Mouse (Mus musculus) heart, embryonic 13.5 days (tissue): Measurements from ENCODE around the gene Efna5. TPM values are rescaled to one million over a fixed set of nuclear protein-coding genes. Genes with fewer than 3 reads are reported as not detected.
A peak's percentile ranks its signal among the peaks of the same experiment; 100 is the strongest.

Source experiments
- ATAC-seq: fragments of 200-750 bp; cut with Nextera tagmentation; 2 replicates; pipeline ENCODE4 v1.8.0; 2017; ENCODE audit warnings: moderate TSS enrichment; ENCODE audit not compliant: insufficient number of reproducible peaks, low FRiP score, low TSS enrichment; ENCODE audit errors: extremely low read depth
- H3K27ac ChIP-seq: fragments of 300-500 bp; sonication (generic); replicated peaks from 2 replicates; pipeline ENCODE4 v1.5.1; 2015; ENCODE audit warnings: moderate library complexity, mild to moderate bottlenecking, inconsistent platforms
- H3K27me3 ChIP-seq: fragments of 300-500 bp; sonication (generic); replicated peaks from 2 replicates; pipeline ENCODE4 v1.6.1; 2015; ENCODE audit warnings: mild to moderate bottlenecking, inconsistent platforms
- H3K36me3 ChIP-seq: fragments of 300-500 bp; sonication (generic); 2 replicates; pipeline ENCODE4 v1.6.1; 2015; ENCODE audit warnings: mild to moderate bottlenecking, inconsistent platforms
- H3K4me1 ChIP-seq: fragments of 300-500 bp; sonication (generic); 2 replicates; pipeline ENCODE4 v1.6.1; 2015; ENCODE audit warnings: inconsistent platforms
- H3K4me2 ChIP-seq: fragments of 300-500 bp; sonication (generic); 2 replicates; pipeline ENCODE4 v1.6.1; 2015; ENCODE audit warnings: inconsistent platforms, mild to moderate bottlenecking, moderate library complexity
- H3K4me3 ChIP-seq: fragments of 300-500 bp; sonication (generic); 2 replicates; pipeline ENCODE4 v1.5.1; 2015; ENCODE audit warnings: moderate library complexity, mild to moderate bottlenecking, inconsistent platforms
- H3K9ac ChIP-seq: fragments of 300-500 bp; sonication (generic); 2 replicates; pipeline ENCODE4 v1.6.1; 2015; ENCODE audit warnings: inconsistent platforms, mild to moderate bottlenecking, moderate library complexity
- H3K9me3 ChIP-seq: fragments of 300-500 bp; sonication (generic); 2 replicates; pipeline ENCODE4 v1.6.1; 2016; ENCODE audit warnings: inconsistent platforms
- WGBS: fragments of 180-500 bp; shearing (Covaris S2); methylation state at CpG from one replicate; pipeline ENCODE4 v1.1.7; 2015; ENCODE audit warnings: mixed read lengths; 5-methylcytosine and 5-hydroxymethylcytosine counted together
- polyA plus RNA-seq: library from polyadenylated mRNA; unstranded; fragments of >200 nt; fragmentation: Nextera tagmentation; extraction: Ambion mirVana; gene quantifications from 2 replicates; pipeline ENCODE4 v1.2.1, GENCODE M21; 2015

The Efna5 gene
- polyA plus RNA-seq, 1 experiment from 2014 or later = 22.0 TPM

DNA sequence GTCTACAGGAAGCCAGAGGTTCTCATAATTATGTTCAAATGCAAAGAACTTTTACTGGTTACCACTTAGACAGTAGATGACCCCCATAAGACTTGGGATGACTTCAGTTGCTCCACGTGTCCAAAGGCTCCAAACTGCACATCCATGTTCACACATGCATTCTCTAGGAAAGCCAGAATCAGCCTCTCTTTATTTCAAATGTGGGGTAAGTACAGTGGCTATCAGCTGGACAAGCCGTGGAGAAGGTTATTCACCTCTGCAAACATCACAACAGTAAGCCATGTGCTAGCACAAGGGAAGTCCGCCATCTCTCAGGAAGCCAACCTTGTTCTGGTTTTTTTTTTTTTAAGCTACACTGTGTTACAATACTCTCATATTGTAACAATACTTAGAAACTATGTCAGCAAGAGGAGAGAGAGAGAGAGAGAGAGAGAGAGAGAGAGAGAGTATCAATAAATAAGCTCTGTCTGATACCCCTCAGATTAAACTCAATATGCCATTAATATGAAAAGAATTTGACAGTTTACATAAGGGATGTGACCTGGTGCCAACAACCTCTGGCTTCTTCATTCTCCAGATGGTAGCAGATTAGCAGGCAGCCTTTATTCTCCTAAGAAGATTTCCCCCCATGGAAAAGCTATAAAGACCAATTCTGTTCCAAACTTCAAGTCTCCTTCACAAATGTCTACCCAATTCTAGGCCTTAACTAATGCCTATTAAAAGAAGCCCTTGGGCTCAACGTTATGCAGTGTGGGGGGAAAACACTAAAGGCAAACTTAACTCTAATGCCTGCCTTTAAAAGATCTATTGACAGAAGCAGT is 95.1 kb downstream of the Efna5 start:
- WGBS = 58% methylated on average over 4 of the region's 4 CpGs
- peaks cover 59% of the 10 kb centered on the region for H3K4me1 ChIP-seq
- no peak overlapping the region for H3K4me3 ChIP-seq
- H3K36me3 ChIP-seq = no peaks in the 10 kb centered on the region
- H3K27me3 ChIP-seq = no peaks in the 10 kb centered on the region
- H3K9me3 ChIP-seq = no peaks in the 10 kb centered on the region
- H3K4me2 ChIP-seq = no peak overlapping the region
- no peak for ATAC-seq
- no peak overlapping the region for H3K27ac ChIP-seq
- H3K9ac ChIP-seq = no peak overlapping the region

DNA sequence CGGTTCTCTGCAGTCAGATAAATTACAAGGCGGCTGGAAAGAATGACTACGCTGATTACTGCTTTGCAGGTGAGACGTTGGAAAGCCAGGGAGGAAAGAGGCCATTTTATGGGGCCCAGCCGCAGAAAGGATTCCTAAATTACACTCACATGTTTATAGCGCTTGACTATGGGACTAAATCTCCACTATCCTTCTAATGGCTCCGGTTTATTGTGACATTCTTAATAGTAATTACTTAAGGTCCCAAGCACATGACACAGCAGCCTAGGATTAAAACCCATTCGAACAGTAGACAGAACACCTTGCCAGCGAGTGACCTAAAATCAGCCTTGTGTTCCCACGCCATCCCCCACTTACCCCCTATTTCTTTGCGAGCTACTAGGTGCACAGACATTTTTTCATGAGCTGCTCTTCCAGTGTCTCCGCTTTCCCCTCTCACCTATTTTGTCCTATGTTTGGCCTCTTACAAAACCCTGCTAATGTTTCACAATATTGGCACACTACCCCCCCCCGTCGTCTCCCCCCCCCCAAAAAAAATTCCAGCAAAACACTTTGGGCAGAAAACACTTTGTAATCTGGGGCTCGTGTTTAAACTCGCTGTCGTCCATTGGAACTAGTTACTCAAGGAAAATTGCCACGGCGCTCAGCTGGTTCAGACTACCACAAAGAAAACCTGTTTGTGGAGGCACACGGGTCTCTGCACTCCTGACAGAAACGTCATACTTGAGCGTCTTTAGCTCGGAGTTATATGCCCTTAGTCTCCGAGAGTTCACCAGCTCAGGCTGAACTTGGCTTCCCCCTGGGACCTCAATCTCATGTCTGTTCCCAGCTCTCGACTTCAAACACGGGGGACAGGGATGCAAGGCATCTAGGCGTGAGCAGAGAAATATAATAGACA is 96.6 kb downstream of the Efna5 start:
- Histone ChIP-seq H3K36me3 (no peaks in the 10 kb centered on the region), H3K4me2 (peak overlapping the region; percentile 58), H3K27me3 (no peaks in the 10 kb centered on the region), H3K27ac (no peak overlapping the region), H3K4me1 (peaks cover 50% of the 10 kb centered on the region), H3K9ac (no peak overlapping the region), H3K4me3 (peak overlapping the region; percentile 32), H3K9me3 (no peaks in the 10 kb centered on the region)
- ATAC-seq = no peak
- WGBS = 53% methylated on average over 27 of the region's 27 CpGs

DNA sequence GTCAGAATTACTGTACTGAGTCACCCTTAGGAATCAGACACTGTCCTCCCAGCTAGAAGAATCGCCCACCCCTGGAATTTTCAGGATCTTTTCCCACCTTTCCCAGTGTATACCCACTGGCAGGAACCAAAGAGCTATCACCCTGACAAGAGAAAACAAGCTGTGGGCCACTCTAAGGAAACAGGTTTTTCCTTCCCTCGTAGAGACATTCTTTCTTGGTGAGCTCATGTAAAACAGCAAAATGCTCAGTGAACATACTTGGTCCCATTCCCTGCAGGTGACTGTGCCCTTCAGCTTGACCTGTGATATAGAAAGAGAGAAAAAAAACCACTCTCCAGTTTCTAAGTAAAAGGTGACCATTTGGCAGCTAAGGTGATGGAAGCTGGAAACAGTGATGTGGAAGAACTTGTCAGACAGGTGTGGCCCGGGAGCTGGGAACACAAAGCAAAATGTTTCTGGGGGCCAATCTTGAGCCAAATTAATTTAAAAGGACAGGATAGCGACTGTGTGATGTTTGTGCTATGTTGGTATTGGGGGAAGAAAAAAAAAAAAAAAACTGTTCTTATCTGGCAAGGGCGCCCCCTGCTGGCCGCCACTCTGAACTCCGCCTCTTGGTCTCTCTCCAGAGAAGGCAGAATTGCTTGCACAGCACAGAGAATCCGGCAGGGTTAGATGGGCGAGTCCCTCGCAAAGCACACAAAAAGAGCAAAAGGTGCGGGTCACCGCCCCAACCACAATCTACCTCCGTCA is 97.4 kb downstream of the Efna5 start:
- no peaks in the 10 kb centered on the region for H3K9me3 ChIP-seq
- H3K27ac ChIP-seq = peak overlapping the region; percentile 76
- no peak for ATAC-seq
- peaks cover 49% of the 10 kb centered on the region for H3K4me1 ChIP-seq
- H3K9ac ChIP-seq = peak overlapping the region; percentile 62
- no peaks in the 10 kb centered on the region for H3K27me3 ChIP-seq
- 14% methylated on average over 13 of the region's 13 CpGs for WGBS
- peak overlapping the region; percentile 58 for H3K4me2 ChIP-seq
- H3K36me3 ChIP-seq = no peaks in the 10 kb centered on the region
- H3K4me3 ChIP-seq = peak overlapping the region; percentile 32

DNA sequence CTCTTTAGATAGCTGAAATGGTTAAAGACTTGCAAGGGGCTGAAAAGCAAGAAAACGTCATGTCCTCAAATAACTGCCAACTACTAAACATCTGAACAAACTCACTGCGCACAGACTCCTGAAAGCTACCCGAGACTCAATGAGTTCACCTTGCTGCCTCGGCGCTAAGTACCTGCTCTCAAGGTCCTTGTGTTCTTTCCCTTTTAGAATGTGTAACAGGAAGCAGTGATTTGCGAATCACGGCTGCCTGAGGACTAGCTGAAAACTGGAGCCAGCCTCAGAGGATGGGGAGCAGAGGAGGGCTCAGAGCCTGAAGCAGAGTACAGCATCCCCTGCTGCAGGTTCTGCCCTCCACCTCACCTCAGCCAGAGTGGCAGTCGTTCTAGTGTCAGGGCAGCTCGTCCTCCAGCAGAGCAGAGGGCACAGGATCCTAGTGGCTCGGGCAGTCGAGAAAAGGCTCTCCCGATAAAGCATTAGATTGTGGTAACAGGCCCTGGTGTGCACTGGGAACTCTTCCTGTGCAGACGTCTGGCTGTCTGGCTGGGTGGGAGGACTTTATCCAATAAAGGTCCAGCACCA is 98.2 kb downstream of the Efna5 start:
- Histone ChIP-seq H3K4me3 (0 out of 2 replicates have a peak overlapping the region, but pooled peaks have one; percentile 15), H3K9me3 (no peaks in the 10 kb centered on the region), H3K36me3 (no peaks in the 10 kb centered on the region), H3K9ac (peak overlapping the region; percentile 62), H3K27ac (peak overlapping the region; percentile 76), H3K4me1 (peaks cover 53% of the 10 kb centered on the region), H3K4me2 (peak overlapping the region; percentile 58), H3K27me3 (no peaks in the 10 kb centered on the region)
- WGBS = 26% methylated on average over 13 of the region's 13 CpGs
- ATAC-seq = no peak

DNA sequence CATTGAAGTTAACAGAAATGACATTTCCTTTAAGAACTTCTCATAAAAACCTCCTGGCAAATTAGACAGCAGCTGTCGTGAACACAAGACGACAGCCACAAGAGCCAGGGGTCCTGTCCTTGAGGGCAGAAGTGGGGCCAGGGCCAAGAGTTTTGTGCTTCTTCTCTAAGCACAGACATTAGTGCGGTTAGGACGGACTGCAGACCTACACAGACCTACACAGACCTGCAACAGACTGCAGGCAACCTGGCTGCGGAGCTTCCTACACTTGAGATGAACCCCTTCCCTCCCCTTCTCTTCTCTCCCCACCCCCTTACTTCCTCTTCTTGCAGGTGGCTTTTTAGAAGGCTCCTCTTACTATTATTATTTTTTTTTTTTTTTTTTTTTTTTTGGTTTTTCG is 100.0 kb downstream of the Efna5 start:
- no peak overlapping the region for H3K27ac ChIP-seq
- H3K9ac ChIP-seq = no peak overlapping the region
- whole genome bisulfite sequencing = 76% methylated on average over 6 of the region's 6 CpGs
- no peak overlapping the region for H3K4me3 ChIP-seq
- no peaks in the 10 kb centered on the region for H3K36me3 ChIP-seq
- H3K4me1 ChIP-seq = peaks cover 53% of the 10 kb centered on the region
- no peaks in the 10 kb centered on the region for H3K27me3 ChIP-seq
- no peak overlapping the region for H3K4me2 ChIP-seq
- no peaks in the 10 kb centered on the region for H3K9me3 ChIP-seq
- ATAC-seq = no peak

DNA sequence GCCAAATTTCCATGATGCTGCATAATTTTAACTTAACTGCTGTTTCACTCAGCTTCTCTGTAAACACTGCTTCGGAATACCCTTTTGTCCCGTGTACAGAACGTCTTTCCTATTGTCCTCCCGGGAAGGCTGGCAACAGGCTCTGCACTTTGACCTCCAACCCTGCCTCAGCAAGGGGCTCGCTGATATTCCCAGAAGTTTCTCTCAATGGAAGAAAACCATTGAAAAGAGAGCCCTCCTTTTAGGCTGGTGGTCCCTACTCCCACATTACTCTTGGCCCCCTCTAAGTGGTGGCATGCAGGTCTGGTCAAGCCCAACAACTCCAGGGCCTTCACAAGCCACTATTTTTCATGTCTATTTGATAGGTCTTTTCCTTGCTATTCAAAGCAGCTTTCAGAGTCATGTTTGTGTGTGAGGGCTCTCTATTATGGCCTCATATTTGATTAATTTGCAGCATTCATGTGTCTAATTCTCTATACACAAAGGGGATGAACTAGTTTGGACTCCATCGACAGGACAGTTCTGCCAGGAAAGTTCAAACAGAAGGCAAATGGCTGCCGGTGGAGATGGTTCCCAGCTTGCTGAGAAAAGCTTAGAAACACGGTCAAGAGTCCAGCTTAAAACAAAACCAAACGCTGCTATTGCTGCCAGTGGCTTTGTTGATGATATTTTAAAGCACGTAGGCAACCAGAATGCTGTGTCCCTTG is 103.1 kb downstream of the Efna5 start:
- 64% methylated on average over 10 of the region's 10 CpGs for WGBS
- Histone ChIP-seq H3K4me3 (no peak overlapping the region), H3K36me3 (no peaks in the 10 kb centered on the region), H3K9me3 (no peaks in the 10 kb centered on the region), H3K27ac (no peak overlapping the region), H3K27me3 (no peaks in the 10 kb centered on the region), H3K9ac (no peak overlapping the region), H3K4me2 (no peak overlapping the region), H3K4me1 (peaks cover 45% of the 10 kb centered on the region)
- ATAC-seq = no peak

DNA sequence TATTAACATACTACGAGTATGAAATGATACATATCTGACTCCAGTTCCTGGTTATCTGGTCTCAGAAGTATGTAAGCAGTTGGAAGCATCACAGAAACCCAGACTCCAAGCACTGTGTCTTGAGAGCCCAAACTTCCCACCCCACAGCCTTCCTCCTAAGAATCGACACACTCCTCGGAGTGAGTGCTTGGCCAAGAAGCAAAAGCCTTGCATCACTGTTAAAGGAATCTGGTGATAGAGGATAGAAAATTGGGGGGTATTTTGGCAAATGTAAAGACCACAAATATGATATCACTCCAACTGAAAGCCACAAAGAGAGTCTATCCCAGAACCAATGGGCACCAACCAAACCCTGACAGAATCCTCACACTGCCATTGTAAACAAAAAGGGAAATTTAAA is 104.4 kb downstream of the Efna5 start:
- no peaks in the 10 kb centered on the region for H3K9me3 ChIP-seq
- no peaks in the 10 kb centered on the region for H3K36me3 ChIP-seq
- H3K27me3 ChIP-seq = no peaks in the 10 kb centered on the region
- 74% methylated on average over 3 of the region's 3 CpGs for WGBS
- H3K4me3 ChIP-seq = no peak overlapping the region
- H3K4me2 ChIP-seq = no peak overlapping the region
- ATAC-seq = no peak
- peaks cover 35% of the 10 kb centered on the region for H3K4me1 ChIP-seq
- no peak overlapping the region for H3K9ac ChIP-seq
- H3K27ac ChIP-seq = no peak overlapping the region

DNA sequence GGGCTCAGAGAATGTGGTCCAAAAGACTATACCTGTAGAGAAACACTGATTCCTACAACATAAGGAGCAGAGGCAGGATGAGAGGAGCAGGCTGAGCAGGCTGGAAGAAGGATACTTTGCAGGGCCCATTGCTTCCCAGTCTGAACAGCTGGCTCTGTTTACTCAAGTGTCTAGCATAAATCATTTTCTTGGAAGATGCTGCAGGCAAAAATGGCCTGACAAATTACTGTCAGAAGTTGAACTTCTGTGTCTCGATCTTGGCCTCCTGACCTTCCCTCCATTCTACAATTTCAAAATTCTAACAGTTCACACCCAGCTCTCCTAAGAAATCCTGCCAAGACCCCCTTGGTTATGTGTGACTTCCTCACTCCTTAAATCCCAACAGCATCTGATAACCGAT is 105.1 kb downstream of the Efna5 start:
- Histone ChIP-seq H3K36me3 (no peaks in the 10 kb centered on the region), H3K4me3 (no peak overlapping the region), H3K4me1 (peaks cover 33% of the 10 kb centered on the region), H3K27me3 (no peaks in the 10 kb centered on the region), H3K9me3 (no peaks in the 10 kb centered on the region), H3K27ac (no peak overlapping the region), H3K4me2 (no peak overlapping the region), H3K9ac (no peak overlapping the region)
- no peak for ATAC-seq
- WGBS = 76% methylated on average over 2 of the region's 2 CpGs

DNA sequence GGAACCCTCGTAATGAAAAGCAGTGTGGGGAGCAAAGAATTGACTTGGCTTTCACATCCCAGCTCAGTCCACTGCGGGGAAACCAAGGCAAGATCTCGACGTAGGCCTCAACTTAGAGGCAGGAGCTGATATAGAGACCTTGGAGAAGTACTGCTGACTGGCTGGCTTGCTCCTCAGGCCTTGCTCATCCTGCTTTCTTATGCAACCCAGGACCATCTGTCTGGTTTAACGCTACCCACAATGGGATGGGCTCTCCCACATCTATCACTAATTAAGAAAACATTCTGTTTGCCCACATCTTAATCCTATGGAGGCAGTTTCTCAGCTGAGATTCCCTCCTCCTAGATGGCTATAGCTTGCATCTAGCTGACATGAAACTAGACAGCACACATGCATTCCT is 105.7 kb downstream of the Efna5 start:
- peaks cover 32% of the 10 kb centered on the region for H3K4me1 ChIP-seq
- 79% methylated on average over 5 of the region's 5 CpGs for WGBS
- H3K27me3 ChIP-seq = no peaks in the 10 kb centered on the region
- H3K9me3 ChIP-seq = no peaks in the 10 kb centered on the region
- no peak overlapping the region for H3K4me2 ChIP-seq
- no peak overlapping the region for H3K4me3 ChIP-seq
- no peak for ATAC-seq
- H3K9ac ChIP-seq = no peak overlapping the region
- H3K27ac ChIP-seq = no peak overlapping the region
- no peaks in the 10 kb centered on the region for H3K36me3 ChIP-seq

DNA sequence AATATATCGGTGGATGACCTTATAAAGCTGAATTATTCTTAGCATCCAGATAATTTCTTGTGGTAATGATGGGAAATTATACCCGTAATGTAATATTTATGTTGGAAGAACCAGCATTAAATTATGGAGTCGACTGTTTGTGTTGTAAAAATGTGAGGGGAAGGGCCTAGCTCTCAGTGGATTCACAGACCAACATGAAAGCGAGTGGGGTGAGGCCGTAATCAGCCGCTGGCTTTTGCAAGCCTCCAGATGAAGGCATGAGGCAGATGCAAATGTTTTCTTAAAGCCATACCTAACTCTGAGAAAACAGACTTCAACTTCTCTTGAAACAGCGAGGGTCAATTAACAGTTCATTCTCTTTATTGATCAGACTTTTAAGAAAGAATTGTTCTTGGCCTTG is 106.4 kb downstream of the Efna5 start:
- H3K9me3 ChIP-seq = no peaks in the 10 kb centered on the region
- peaks cover 33% of the 10 kb centered on the region for H3K4me1 ChIP-seq
- H3K27me3 ChIP-seq = no peaks in the 10 kb centered on the region
- no peak overlapping the region for H3K4me3 ChIP-seq
- H3K27ac ChIP-seq = no peak overlapping the region
- H3K36me3 ChIP-seq = no peaks in the 10 kb centered on the region
- no peak overlapping the region for H3K9ac ChIP-seq
- WGBS = 82% methylated on average over 7 of the region's 7 CpGs
- H3K4me2 ChIP-seq = no peak overlapping the region
- no peak for ATAC-seq
